Mouse (Mus musculus) hindbrain, embryonic 11.5 days (tissue): ENCODE data around the gene Kif16b. TPM values are rescaled to one million over a fixed set of nuclear protein-coding genes. Genes with fewer than 3 reads are reported as not detected.

ENCODE experiments used
- ATAC-seq: fragments of 200-750 bp; cut with Nextera tagmentation; 2 replicates; pipeline ENCODE4 v1.8.0; 2017; ENCODE audit warnings: mild to moderate bottlenecking, moderate TSS enrichment, moderate library complexity; ENCODE audit not compliant: low FRiP score
- DNase-seq: peaks from one replicate; pipeline ENCODE4 v3.0.0-alpha.2; 2015; ENCODE audit warnings: low spot score
- H3K27ac ChIP-seq: fragments of 300-500 bp; sonication (generic); 2 replicates; pipeline ENCODE4 v1.5.1; 2014; ENCODE audit warnings: mild to moderate bottlenecking, low read depth, low read length
- H3K27me3 ChIP-seq: fragments of 300-500 bp; sonication (generic); 2 replicates; pipeline ENCODE4 v1.6.1; 2014; ENCODE audit warnings: mild to moderate bottlenecking, low read length, moderate library complexity, mixed read lengths; ENCODE audit not compliant: control insufficient read depth, insufficient read depth
- H3K36me3 ChIP-seq: fragments of 300-500 bp; sonication (generic); 2 replicates; pipeline ENCODE4 v1.6.1; 2014; ENCODE audit warnings: mild to moderate bottlenecking, low read length, moderate library complexity, mixed read lengths; ENCODE audit not compliant: control insufficient read depth, insufficient read depth
- H3K4me1 ChIP-seq: fragments of 300-500 bp; sonication (generic); replicated peaks from 2 replicates; pipeline ENCODE4 v1.6.1; 2014; ENCODE audit warnings: low read length, mixed read lengths; ENCODE audit not compliant: control insufficient read depth, insufficient read depth
- H3K4me2 ChIP-seq: fragments of 300-500 bp; sonication (generic); replicated peaks from 2 replicates; pipeline ENCODE4 v1.6.1; 2014; ENCODE audit warnings: mild to moderate bottlenecking, low read depth, low read length
- H3K4me3 ChIP-seq: fragments of 300-500 bp; sonication (generic); 2 replicates; pipeline ENCODE4 v1.5.1; 2014; ENCODE audit warnings: low read depth, low read length
- H3K9ac ChIP-seq: fragments of 300-500 bp; sonication (generic); 2 replicates; pipeline ENCODE4 v1.6.1; 2014; ENCODE audit warnings: low read depth, low read length
- H3K9me3 ChIP-seq: fragments of 300-500 bp; sonication (generic); 2 replicates; pipeline ENCODE4 v1.6.1; 2016; ENCODE audit warnings: low read length; ENCODE audit not compliant: control insufficient read depth
- WGBS: fragments of 180-500 bp; shearing (Covaris S2); extraction: QIAGEN DNeasy Blood & Tissue Kit; methylation state at CpG from one replicate; pipeline ENCODE4 v1.1.7; 2014; 5-methylcytosine and 5-hydroxymethylcytosine counted together
- polyA plus RNA-seq: library from polyadenylated mRNA; unstranded; fragments of >200 nt; fragmentation: Nextera tagmentation; extraction: Ambion mirVana; gene quantifications from 2 replicates; pipeline ENCODE4 v1.2.1, GENCODE M21; 2014

The Kif16b gene
- polyA plus RNA-seq, 1 experiment from 2014 or later = 6.7 TPM

DNA sequence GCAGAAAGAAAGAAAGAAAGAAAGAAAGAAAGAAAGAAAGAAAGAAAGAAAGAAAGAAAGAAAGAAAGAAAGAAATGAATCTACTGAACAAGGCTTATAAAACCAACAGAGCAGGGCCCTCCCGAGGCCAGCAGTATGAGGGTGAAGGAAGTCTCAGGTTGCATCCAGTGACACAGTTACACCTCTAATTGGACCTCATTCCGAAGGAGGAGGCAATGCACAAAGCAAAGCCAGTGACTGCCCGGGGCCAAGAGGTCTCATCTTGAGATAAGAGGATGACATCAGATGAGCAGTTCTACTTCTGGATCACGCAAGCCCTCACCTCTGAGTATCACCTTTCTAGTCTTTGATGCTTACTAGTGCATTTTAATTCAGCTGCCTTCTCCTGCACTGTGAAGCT is 20.2 kb downstream of the Kif16b start:
- Histone ChIP-seq H3K27ac (no peak overlapping the region), H3K36me3 (no peaks in the 10 kb centered on the region), H3K9ac (no peak overlapping the region), H3K27me3 (no peaks in the 10 kb centered on the region), H3K4me2 (no peak overlapping the region), H3K4me1 (no peaks in the 10 kb centered on the region), H3K9me3 (no peaks in the 10 kb centered on the region), H3K4me3 (no peak overlapping the region)
- WGBS = 44% methylated on average over 4 of the region's 4 CpGs
- ATAC-seq = no peak
- no peak for DNase-seq

DNA sequence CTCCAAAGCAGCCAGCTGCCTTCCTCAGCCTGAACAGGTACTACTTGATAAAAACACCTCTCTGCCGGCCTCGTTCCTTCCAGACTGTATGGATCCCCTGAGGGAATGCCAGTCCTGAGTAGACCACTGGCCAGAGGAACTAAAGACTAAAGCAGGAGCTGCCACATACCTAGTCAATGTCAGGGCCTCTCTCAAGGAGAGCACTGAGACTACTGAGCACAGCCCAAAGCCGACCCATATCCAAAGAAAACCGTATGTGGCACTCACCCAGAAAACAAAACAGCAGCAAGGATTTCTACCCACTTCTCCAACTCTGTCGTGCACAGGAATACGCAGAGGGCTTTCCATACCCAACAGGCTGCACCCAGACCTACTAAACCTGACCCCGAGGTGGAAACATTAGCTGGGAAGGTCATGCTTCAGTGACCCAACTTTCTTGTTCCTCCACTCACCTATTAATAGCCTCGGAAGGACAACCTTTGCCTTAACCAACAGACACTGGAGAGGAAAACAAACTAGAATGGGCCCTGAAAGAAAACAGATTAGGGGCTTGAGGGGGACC is 22.0 kb downstream of the Kif16b start:
- ATAC-seq = no peak

DNA sequence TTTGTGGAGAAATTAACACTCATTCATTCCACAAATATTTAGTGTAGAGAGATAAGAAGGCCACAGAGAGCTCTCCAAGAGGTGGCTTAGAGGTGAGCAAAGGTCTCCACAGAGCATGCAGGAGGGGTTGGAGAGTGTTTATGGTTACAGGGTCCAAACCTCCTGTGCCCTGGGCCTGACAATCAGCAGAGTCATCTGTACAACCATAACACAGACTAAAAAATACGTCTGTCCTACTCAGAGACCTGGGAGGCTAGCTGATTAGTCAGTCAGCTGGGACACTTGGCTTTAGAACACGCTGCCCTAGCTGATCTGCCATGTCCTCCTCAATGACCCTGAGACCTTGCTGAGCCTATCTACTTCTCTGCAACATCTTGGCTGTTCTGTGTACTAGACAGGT is 24.7 kb downstream of the Kif16b start:
- Histone ChIP-seq H3K36me3 (no peaks in the 10 kb centered on the region), H3K9me3 (no peaks in the 10 kb centered on the region), H3K4me1 (no peaks in the 10 kb centered on the region), H3K27ac (no peak overlapping the region), H3K4me2 (no peak overlapping the region), H3K27me3 (no peaks in the 10 kb centered on the region), H3K9ac (no peak overlapping the region), H3K4me3 (no peak overlapping the region)
- WGBS = 77% methylated on average over 2 of the region's 2 CpGs
- DNase-seq (no peak), ATAC-seq (no peak)

More for the DNA sequence above, 22.0 kb downstream of the Kif16b start:
- Histone ChIP-seq H3K4me3 (no peak overlapping the region), H3K9me3 (no peaks in the 10 kb centered on the region), H3K27ac (no peak overlapping the region), H3K9ac (no peak overlapping the region), H3K4me2 (no peak overlapping the region), H3K27me3 (no peaks in the 10 kb centered on the region), H3K4me1 (no peaks in the 10 kb centered on the region), H3K36me3 (no peaks in the 10 kb centered on the region)
- DNase-seq = no peak
- WGBS = 65% methylated on average over 8 of the region's 8 CpGs

DNA sequence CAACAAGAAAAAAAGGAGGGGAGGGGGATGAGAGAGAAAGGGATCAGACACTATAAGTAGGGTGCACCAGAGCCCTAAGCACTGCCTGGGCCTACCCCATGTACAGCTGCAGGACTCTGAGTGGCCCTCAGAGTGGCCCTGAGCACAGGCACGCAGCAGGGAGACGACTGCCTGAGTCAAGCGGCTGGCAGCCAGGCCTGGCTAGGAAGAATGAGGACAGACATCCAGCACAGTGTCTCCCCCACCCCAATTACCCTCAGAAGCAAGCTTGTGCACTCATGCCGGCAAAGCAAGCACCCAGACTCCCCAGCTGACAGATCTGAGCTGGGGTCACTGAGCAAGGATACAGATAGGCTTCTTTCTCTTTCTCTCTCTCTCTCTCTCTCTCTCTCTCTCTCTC is 25.4 kb downstream of the Kif16b start:
- Histone ChIP-seq H3K4me2 (no peak overlapping the region), H3K4me1 (no peaks in the 10 kb centered on the region), H3K27ac (no peak overlapping the region), H3K27me3 (no peaks in the 10 kb centered on the region), H3K9me3 (no peaks in the 10 kb centered on the region), H3K36me3 (no peaks in the 10 kb centered on the region), H3K9ac (no peak overlapping the region), H3K4me3 (no peak overlapping the region)
- 50% methylated on average over 4 of the region's 4 CpGs for WGBS
- DNase-seq (no peak), ATAC-seq (no peak)

DNA sequence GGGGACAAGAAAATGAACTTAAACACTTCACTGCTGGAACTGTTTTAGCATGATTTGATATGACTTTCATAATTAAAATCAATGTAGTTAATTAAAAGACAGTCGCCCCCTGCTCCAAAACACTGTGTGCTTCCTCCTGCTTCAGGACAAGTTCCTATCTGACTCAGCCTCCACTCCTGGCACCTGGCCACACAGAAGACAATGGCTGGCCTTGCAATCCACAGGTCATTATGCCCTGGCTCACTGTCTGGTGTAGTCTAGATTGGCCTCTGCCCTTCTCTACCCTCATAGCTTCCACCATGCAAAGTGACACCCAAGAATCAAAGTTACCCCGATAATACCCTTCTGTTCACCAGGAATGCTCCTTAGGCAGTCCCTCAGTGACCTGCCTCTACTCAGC is 26.8 kb downstream of the Kif16b start:
- DNase-seq = no peak
- no peaks in the 10 kb centered on the region for H3K36me3 ChIP-seq
- no peak overlapping the region for H3K9ac ChIP-seq
- WGBS = 95% methylated on average over 2 of the region's 2 CpGs
- no peaks in the 10 kb centered on the region for H3K4me1 ChIP-seq
- ATAC-seq = no peak
- no peak overlapping the region for H3K4me3 ChIP-seq
- H3K9me3 ChIP-seq = no peaks in the 10 kb centered on the region
- no peak overlapping the region for H3K27ac ChIP-seq
- no peaks in the 10 kb centered on the region for H3K27me3 ChIP-seq
- H3K4me2 ChIP-seq = no peak overlapping the region

DNA sequence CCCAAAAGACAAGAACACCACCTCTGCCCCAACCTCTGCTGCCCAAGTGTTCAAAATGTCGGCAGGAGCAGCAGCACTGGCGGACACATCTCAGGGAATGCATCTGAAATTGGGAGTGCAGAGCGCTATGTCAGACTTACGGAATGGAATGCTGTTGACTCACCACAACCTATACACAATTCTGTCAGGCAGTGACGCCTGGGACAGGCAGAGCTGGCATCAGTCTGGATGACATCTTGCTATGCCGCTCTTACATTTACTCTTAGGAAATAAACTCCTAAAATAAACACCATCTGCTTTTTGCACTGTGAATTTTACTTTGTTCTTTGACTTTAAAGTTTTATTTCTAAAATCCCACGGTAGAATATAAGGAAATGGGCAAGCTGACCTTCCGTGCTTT is 31.3 kb downstream of the Kif16b start:
- no peak overlapping the region for H3K9ac ChIP-seq
- H3K4me2 ChIP-seq = no peak overlapping the region
- DNase-seq (no peak), ATAC-seq (no peak)
- H3K9me3 ChIP-seq = no peaks in the 10 kb centered on the region
- H3K4me3 ChIP-seq = no peak overlapping the region
- no peaks in the 10 kb centered on the region for H3K4me1 ChIP-seq
- H3K27me3 ChIP-seq = no peaks in the 10 kb centered on the region
- H3K27ac ChIP-seq = no peak overlapping the region
- no peaks in the 10 kb centered on the region for H3K36me3 ChIP-seq
- 91% methylated on average over 8 of the region's 8 CpGs for WGBS

DNA sequence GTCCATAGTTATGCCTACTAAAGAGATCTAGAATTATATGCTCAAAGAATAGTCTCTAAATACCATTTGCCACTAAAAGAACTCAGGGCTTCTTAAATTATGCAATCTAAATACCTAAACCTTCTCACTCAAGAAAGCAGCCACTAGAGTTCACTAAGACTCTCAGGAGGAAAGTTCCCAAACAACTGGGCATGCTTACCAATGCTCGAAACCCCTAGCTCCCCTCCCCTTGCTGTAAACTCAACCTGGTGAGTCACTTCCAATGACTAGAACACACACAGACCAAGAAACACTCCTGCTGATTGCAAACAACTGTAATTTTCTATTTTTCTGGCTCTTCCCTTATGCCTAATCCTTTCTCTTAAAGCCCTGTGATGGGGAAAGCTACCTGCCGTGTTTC is 33.9 kb downstream of the Kif16b start:
- Histone ChIP-seq H3K9me3 (no peaks in the 10 kb centered on the region), H3K4me1 (no peaks in the 10 kb centered on the region), H3K4me2 (no peak overlapping the region), H3K4me3 (no peak overlapping the region), H3K27ac (no peak overlapping the region), H3K36me3 (no peaks in the 10 kb centered on the region), H3K9ac (no peak overlapping the region), H3K27me3 (no peaks in the 10 kb centered on the region)
- 97% methylated on average over 2 of the region's 2 CpGs for WGBS
- no peak for DNase-seq
- ATAC-seq = no peak

DNA sequence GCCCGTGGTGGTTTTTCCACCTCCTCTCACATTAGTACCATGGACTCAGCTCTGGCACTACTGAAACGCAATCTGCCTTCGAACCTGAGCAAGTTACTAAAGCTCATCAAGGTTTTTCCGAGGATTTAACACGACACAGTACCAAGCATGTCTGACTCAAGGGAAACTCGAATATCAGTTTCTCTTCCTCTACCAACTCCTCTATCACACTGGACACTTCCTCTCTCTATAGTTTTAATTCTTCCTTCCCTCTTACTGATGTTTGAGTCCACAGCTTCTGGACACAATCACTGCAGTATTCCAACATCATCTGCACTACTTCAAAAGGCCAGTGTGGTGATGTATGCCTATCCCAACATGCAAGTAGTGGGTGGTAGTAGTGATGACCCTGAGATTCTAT is 40.3 kb downstream of the Kif16b start:
- H3K4me2 ChIP-seq = no peak overlapping the region
- H3K4me3 ChIP-seq = no peak overlapping the region
- ATAC-seq (no peak), DNase-seq (no peak)
- H3K27ac ChIP-seq = no peak overlapping the region
- 86% methylated on average over 6 of the region's 6 CpGs for WGBS
- no peaks in the 10 kb centered on the region for H3K36me3 ChIP-seq
- H3K9me3 ChIP-seq = no peaks in the 10 kb centered on the region
- no peak overlapping the region for H3K9ac ChIP-seq
- H3K4me1 ChIP-seq = no peaks in the 10 kb centered on the region
- H3K27me3 ChIP-seq = no peaks in the 10 kb centered on the region

DNA sequence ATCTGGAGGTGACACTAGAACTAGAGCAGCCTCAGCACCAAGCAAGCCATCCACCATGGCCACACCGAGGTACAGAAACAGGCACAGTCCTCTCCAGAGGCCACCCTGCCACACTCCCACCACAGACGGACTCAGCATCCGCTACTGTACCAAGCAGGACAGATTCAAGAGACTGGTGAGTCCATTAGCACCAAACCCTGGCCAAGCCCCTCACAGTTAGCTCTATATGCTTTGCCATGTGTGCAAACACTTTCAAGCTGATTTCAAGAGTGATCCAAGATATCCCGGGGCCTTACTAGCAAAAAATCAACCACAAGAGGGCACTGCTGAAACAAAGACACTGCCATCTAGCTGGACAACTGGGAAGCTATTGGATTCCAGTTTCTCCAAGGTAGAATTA is 41.9 kb downstream of the Kif16b start:
- WGBS = 61% methylated on average over 4 of the region's 4 CpGs
- no peaks in the 10 kb centered on the region for H3K27me3 ChIP-seq
- H3K27ac ChIP-seq = no peak overlapping the region
- H3K4me1 ChIP-seq = no peaks in the 10 kb centered on the region
- H3K4me3 ChIP-seq = no peak overlapping the region
- DNase-seq (peak; percentile 67), ATAC-seq (peak; percentile 54; the same call in 1 of the 2 replicates)
- no peaks in the 10 kb centered on the region for H3K36me3 ChIP-seq
- H3K4me2 ChIP-seq = no peak overlapping the region
- H3K9me3 ChIP-seq = no peaks in the 10 kb centered on the region
- H3K9ac ChIP-seq = no peak overlapping the region
